ENCODE assay signal across 9 mouse cellular contexts in the genomic region with DNA sequence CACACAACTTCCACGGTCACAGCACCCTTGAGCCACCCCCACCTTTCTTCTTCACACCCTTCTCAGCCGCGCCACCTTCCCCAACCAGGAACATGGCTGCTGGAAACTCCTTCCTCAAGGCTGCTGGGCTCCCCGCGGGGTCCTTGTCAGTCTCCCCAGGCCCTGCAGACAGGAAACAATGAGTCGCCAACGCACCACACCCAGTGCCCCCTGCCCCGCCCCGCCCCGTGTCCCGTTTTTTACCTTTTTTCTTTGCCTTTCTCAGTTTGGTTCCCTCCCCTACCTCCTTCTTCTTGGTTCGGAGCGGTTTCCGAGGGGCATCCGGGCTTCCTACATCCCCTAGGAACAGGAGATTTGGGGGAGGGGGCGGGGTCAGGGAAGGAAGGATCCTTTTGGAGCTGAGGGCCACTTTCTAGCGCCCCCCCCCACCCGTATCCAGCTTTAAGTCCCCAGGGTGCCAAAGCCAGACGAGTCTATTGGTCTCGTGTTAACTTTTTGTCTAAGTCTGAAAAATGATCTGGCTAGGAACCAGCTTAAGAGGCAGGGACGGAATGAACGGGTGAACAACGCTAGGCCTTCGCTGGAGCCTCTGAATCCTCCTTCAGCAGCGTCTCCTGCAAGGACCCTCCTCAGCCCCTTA. TPM values are rescaled to one million over a fixed set of nuclear protein-coding genes. Genes with fewer than 3 reads are reported as not detected.
DNase-seq lines count a peak whose midpoint lies in the region; ATAC-seq lines count a peak whose summit lies in the region.
"Had no signal": no experiment of that assay in that cellular context is flagged by ENCODE, and none has a peak within 500 bp of the region (broad histone marks: within the 10 kb centered on the region; RNA-seq: fewer than 3 reads in every experiment).

No protein-coding gene starts in this region.

- peak overlapping the region; percentile 46 for H3K4me3 ChIP-seq in heart, embryonic 11.5 days (ENCODE audit: low read depth, low read length)
- H3K4me3 ChIP-seq in hindbrain, embryonic 15.5 days = peak overlapping the region; percentile 30
- peak overlapping the region; percentile 20 for H3K4me3 ChIP-seq in midbrain, embryonic 15.5 days

- H3K36me3 ChIP-seq in heart, embryonic 11.5 days (ENCODE audit: control insufficient read depth, insufficient read depth, low read length) = no peaks in the 10 kb centered on the region
- H3K36me3 ChIP-seq in hindbrain, embryonic 15.5 days = no peaks in the 10 kb centered on the region
- H3K36me3 ChIP-seq in midbrain, embryonic 15.5 days (replicated peaks) = no peaks in the 10 kb centered on the region

- DNase-seq in heart, adult 9 months (ENCODE audit: low spot score in 2 of 2) = no peak
- DNase-seq in embryo, embryonic 10 days (ENCODE audit: low spot score) = peak; percentile 44
- DNase-seq in cerebellum, postnatal 4 days (ENCODE audit: low spot score in 2 of 2) = no peak
- no peak for DNase-seq in frontal cortex, postnatal 25 days (ENCODE audit: low spot score in 2 of 2)
- DNase-seq in lung, postnatal 4 days = no peak

- H3K4me2 ChIP-seq in heart, embryonic 11.5 days = peak overlapping the region; percentile 74
- H3K4me2 ChIP-seq in hindbrain, embryonic 15.5 days = peak overlapping the region; percentile 59
- peak overlapping the region; percentile 49 for H3K4me2 ChIP-seq in midbrain, embryonic 15.5 days

- H3K4me1 ChIP-seq in heart, embryonic 11.5 days (ENCODE audit: control insufficient read depth, insufficient read depth, low read length) = peaks cover 22% of the 10 kb centered on the region
- peaks cover 24% of the 10 kb centered on the region for H3K4me1 ChIP-seq in hindbrain, embryonic 15.5 days (replicated peaks)
- H3K4me1 ChIP-seq in midbrain, embryonic 15.5 days = peaks cover 23% of the 10 kb centered on the region

- 2% methylated on average over 25 of the region's 25 CpGs for WGBS in heart, embryonic 11.5 days (ENCODE audit: insufficient replicate concordance)
- 1% methylated on average over 25 of the region's 25 CpGs for WGBS in hindbrain, embryonic 15.5 days
- WGBS in midbrain, embryonic 15.5 days = 1% methylated on average over 25 of the region's 25 CpGs

- no peak for ATAC-seq in heart, embryonic 11.5 days (replicated peaks; ENCODE audit: insufficient number of reproducible peaks, low FRiP score, low TSS enrichment)
- no peak for ATAC-seq in hindbrain, embryonic 15.5 days (ENCODE audit: low FRiP score, low read depth)
- ATAC-seq in midbrain, embryonic 15.5 days (replicated peaks) = no peak

- peaks cover 68% of the 10 kb centered on the region for H3K27me3 ChIP-seq in heart, embryonic 11.5 days (ENCODE audit: control insufficient read depth, insufficient read depth, low read length)
- H3K27me3 ChIP-seq in hindbrain, embryonic 15.5 days = peaks cover 72% of the 10 kb centered on the region
- peaks cover 62% of the 10 kb centered on the region for H3K27me3 ChIP-seq in midbrain, embryonic 15.5 days (replicated peaks)

- peak overlapping the region; percentile 66 for H3K9ac ChIP-seq in heart, embryonic 11.5 days (ENCODE audit: low read depth, low read length)
- 0 out of 2 replicates have a peak overlapping the region, but pooled peaks have one; percentile 25 for H3K9ac ChIP-seq in hindbrain, embryonic 15.5 days
- no peak overlapping the region; the same call in 1 of the 2 replicates for H3K9ac ChIP-seq in midbrain, embryonic 15.5 days

- no peak overlapping the region for H3K27ac ChIP-seq in heart, embryonic 11.5 days (ENCODE audit: low read depth, low read length)
- no peak overlapping the region for H3K27ac ChIP-seq in hindbrain, embryonic 15.5 days (replicated peaks)
- no peak overlapping the region for H3K27ac ChIP-seq in midbrain, embryonic 15.5 days

- no peaks in the 10 kb centered on the region for H3K9me3 ChIP-seq in heart, embryonic 11.5 days (replicated peaks; ENCODE audit: control insufficient read depth, low read length)
- H3K9me3 ChIP-seq in hindbrain, embryonic 15.5 days = no peaks in the 10 kb centered on the region
- H3K9me3 ChIP-seq in midbrain, embryonic 15.5 days = no peaks in the 10 kb centered on the region

RNA-seq across cellular contexts. Expression of a gene that starts 2.2 kb away (rescaled TPM):
- 2.9 and 5.0 TPM in 2 replicates for polyA plus RNA-seq in heart, embryonic 11.5 days (2014; fragmentation: Nextera tagmentation; extraction: Ambion mirVana)
- polyA plus RNA-seq in hindbrain, embryonic 15.5 days (2015; fragmentation: Nextera tagmentation; extraction: Ambion mirVana) = 1.5 and 1.7 TPM in 2 replicates
- 1.3 and 1.9 TPM in 2 replicates for polyA plus RNA-seq in midbrain, embryonic 15.5 days (2015; fragmentation: Nextera tagmentation; extraction: Ambion mirVana)
- polyA plus RNA-seq: cortical plate, adult 2 months had no signal

RNA-seq across cellular contexts. Expression of a gene that starts 12.2 kb away (rescaled TPM):
- polyA plus RNA-seq in heart, embryonic 11.5 days (2014; fragmentation: Nextera tagmentation; extraction: Ambion mirVana) = 6.5 and 7.5 TPM in 2 replicates
- 1.8 and 2.7 TPM in 2 replicates for polyA plus RNA-seq in hindbrain, embryonic 15.5 days (2015; fragmentation: Nextera tagmentation; extraction: Ambion mirVana)
- polyA plus RNA-seq in midbrain, embryonic 15.5 days (2015; fragmentation: Nextera tagmentation; extraction: Ambion mirVana) = 1.4 and 2.1 TPM in 2 replicates

RNA-seq across cellular contexts. Expression of a gene that starts 34.5 kb away (rescaled TPM):
- polyA plus RNA-seq in heart, embryonic 11.5 days (2014; fragmentation: Nextera tagmentation; extraction: Ambion mirVana) = 408 and 446 TPM in 2 replicates
- polyA plus RNA-seq in hindbrain, embryonic 15.5 days (2015; fragmentation: Nextera tagmentation; extraction: Ambion mirVana) = 318 and 325 TPM in 2 replicates
- polyA plus RNA-seq in midbrain, embryonic 15.5 days (2015; fragmentation: Nextera tagmentation; extraction: Ambion mirVana) = 307 and 313 TPM in 2 replicates

RNA-seq across cellular contexts. Expression of a gene that starts 49.5 kb away (rescaled TPM):
- 15.3 and 17.3 TPM in 2 replicates for polyA plus RNA-seq in heart, embryonic 11.5 days (2014; fragmentation: Nextera tagmentation; extraction: Ambion mirVana)
- 25.5 and 26.2 TPM in 2 replicates for polyA plus RNA-seq in hindbrain, embryonic 15.5 days (2015; fragmentation: Nextera tagmentation; extraction: Ambion mirVana)
- 27.8 and 28.5 TPM in 2 replicates for polyA plus RNA-seq in midbrain, embryonic 15.5 days (2015; fragmentation: Nextera tagmentation; extraction: Ambion mirVana)
